Mouse (Mus musculus) lung, postnatal 25 days (tissue): Measurements from ENCODE around the gene Nlrp6.
"Not testable (repeated sequence)": the region's sequence is repeated elsewhere in the genome, so short reads cannot be mapped to it uniquely, and the experiment has no call there.

Experiments used
- DNase-seq: peaks from one replicate; pipeline ENCODE4 v3.0.0; 2022; ENCODE audit warnings: low spot score

Gene Nlrp6

DNA sequence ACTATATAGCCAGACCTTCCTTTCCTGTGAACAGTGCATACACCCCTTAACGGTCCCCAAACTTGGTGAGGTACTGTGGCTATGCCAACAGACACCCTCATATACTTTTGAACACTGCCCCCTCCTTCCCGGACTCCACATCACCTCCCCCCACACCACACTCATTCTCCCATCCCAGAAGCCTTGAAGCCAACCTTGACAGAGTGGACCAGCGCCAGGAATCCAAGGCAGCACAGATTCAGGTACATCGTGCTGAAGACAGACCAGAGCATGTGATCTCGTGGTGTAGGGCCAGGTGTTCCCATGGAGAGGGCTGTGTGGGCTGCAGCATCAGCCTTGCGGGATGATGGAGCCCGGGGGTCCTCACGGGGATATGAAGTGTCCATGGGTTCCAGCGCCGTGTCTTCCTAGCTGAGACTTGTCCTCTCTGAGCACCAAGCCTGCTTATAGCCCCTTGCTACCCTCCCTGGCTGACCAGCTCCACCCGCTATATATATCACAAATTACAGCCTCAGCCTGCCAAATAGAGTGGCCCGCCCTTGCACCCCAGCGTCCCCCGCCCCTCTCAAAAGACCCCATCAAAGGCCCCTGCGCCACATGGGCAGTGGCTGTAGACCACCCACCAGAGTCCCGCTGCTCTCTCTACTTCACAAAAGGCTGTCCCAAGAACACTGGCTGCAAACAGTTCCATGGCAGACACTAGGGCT is 29.3 kb downstream of the Nlrp6 start, which contains the start of gene Ifitm5:
TSS of gene Ifitm5 (minus strand) at position 468 of the 707 bp plus-strand sequence.
- no peak for DNase-seq

DNA sequence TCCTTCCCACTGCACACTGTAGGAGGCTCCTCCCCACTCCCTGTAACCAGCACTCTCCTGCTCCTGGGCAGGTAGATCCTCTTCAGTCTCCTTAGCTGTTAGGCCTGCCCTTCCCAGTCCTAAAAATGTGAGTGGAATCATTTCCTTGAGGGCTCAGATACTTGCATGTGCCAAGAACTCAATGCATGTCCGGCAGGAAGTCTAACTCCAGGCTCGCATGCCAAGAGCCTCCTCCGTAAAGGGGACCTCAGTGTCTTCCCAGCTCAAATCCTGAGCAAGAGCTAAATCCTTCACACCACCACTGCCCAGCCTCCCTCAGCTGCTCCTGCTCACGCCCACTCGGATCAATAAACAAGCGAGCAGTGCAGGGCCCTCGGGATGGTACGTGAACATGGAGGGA is 30.3 kb downstream of the Nlrp6 start:
- DNase-seq = peak; percentile 59

DNA sequence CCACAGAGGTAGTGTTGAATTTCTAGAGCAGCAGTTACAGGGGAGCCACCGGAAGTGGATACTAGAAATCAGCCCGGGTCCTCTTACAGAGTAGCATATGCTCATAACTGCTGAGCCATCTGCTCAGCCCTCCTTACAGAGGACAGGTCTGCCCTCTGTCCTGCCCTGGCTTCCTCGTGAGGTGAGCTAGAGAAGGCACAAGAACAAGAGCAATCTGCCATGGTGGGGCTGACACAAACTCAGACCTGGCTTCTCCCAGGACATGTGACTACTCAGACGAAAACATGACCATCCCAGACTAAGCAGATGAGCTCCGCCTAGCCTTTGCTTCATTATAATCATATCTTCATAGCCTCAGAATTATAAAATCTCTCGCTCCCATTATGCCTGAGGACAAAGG is 31.1 kb downstream of the Nlrp6 start:
- DNase-seq = no peak

DNA sequence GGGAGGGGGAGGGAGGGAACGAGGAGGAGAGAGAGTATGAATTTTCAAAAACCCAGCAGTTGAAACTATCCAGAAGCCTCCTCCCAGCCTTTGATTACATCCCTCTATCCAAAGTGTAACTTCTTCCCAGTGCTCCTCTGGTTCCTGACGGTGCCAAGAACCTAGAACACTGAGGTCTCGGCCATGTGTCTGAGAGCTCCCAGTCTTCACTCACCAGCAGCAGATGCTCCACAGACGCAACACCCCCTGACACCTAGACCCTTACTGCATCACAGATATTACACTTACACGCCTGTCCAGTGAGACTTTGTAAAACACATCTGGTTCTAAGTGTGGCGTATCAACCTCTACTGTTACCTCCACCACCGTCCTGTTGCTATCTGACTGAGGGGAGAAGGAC is 31.7 kb downstream of the Nlrp6 start:
- no peak for DNase-seq

DNA sequence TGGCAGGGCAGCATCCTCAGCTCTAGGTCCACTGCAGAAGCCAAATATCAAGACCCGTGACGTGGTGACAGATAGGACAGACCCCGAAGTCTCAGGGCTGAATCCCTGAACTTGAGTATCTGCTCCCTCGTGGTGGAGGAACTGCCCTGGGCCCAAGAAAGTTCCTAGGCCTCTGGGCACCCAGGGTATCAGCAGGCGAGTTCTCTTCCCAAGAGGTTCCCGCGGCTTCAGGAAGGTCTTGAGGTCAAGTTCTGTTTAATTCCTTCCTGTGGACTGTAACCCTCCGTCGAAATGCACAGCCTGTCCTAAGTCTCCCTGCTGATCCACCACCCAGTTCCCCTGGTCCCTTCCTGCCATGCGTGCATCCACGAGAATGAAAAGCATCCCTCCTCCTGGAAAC is 32.4 kb downstream of the Nlrp6 start:
- no peak for DNase-seq

DNA sequence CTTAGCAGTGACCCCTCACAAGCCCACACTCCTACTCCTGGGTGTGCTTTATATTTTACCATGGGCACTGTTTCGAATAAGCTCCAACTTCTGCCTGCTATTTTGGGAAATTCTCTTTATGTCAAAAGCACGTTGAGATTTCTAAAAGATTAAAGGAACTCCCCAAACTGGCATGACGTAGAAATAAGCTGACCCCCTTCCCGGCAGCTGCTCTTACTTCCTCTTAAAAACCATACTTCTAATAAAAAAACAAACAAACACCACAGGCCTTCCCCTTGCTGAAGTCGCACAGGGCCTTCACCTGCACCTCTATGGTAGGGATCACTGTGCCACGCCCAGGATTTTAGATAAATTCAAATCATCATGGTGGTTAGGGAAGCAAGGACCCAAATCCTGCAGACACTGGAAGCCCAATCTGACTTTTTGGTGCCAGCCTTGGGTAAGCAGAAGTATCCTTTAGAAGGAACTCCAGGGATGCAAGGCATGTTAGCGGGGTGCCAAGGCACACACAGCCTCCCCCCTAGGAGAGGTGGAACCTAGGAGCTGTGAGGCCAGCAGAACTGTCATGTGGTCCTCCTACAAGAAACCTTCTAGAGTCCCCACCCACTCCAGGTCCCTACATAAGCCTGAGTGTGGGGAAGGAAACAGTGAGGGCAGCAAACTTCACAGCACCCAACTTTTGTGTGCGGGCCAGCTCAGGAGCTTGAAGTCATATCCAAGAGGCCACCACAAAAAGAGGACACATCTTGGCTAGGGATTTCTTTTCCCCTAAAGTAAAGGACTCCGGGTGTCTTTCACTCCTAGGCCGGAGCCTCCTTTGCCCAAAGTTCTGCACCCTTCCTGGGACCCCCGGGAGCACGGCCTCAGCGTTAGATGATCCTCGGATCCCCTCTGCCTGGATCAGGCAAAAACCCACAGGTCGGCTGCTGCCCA is 33.4 kb downstream of the Nlrp6 start:
- DNase-seq = peak; percentile 45

DNA sequence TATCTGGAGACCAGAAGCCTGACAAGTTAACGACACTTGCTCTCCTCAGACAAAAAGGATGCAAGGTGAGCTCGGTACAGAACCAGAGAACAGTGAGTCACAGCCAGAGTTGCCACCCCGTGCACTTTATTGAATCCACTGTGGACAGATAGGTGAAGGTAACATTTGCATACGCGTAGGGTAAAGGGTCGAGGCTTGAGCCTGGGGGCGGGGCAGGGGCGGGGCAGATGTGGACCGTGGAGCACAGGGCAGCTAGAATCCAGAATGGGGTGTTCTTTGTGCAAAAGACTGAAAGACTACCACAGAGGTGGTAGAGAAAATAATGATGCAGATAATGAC is 34.0 kb downstream of the Nlrp6 start:
- no peak for DNase-seq

DNA sequence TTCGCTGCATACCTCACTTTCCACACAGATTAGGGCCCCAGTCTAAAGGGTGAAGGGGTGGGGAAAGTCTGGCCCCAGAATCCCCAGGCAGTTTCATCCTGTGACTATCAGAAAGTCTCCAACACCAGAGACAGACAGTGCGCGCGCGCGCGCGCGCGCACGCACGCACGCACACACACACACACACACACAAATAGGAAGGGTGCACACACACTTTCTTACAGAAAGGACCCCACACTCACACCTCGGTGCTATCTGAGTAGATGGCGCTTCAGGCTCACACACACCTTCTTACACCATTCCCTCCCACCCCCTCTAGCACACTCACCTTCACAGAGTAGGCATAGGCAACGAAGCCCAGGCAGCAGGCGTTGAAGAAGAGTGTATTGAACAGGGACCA is 34.6 kb downstream of the Nlrp6 start:
- DNase-seq = no peak

DNA sequence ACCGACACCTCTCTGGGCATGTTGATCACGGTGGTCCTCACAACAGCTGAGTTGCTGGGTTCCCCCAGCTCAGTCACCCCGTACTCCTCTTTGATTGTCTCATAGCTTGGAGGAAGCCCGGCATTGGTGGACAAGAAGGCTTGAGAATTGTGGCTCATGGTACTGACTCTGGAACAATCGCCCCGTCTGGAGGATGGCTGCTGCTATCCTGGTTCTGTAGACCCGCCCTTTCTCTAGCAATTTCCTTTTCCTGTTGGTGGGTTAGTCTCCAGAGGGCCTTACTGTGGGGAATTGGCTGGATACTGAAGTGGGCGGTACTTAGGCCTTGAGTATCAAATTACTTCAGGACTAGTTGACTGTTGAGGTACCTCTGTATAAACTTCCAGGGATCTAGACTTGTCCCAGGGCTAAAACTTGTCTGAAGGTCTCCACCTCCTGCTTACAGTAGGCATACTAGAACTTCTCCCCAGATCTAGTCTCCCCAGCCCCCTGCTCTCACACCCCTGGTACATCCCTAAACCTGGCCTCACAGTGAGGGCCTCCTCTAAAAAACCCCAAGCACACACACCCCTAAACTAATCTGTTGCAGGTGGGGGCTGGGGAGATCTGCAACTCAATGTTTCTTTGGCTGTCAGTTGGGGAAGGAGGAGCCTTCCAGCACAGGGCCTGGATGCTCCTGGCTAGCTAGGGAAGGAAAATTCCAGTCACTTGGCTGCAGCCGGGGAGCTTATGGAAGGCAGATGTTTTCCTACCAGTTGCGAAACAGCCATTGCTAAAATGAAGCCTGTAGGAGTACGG is 35.3 kb downstream of the Nlrp6 start, which contains the start of the genes Gm45717 and Ifitm2:
TSS of gene Gm45717 (minus strand) at position 180 of the 798 bp plus-strand sequence.
TSS of gene Ifitm2 (minus strand) at position 230 of the 798 bp plus-strand sequence.
- DNase-seq = peak; percentile 94

DNA sequence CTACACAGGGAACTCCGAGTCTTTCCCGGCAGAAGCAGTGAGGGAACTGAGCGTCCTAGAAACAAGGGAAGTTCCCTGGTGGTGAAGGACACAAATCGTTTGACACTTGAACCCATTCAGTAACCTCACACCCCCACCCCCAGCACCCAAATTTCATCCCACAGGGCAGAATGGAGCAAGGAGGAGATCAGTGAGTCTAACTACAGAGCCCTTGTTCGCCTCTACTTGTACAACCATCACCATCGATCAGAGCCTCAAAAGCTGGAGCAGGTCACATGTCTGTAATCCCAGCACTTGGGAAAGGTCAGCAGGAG is 35.8 kb downstream of the Nlrp6 start:
- no peak for DNase-seq

DNA sequence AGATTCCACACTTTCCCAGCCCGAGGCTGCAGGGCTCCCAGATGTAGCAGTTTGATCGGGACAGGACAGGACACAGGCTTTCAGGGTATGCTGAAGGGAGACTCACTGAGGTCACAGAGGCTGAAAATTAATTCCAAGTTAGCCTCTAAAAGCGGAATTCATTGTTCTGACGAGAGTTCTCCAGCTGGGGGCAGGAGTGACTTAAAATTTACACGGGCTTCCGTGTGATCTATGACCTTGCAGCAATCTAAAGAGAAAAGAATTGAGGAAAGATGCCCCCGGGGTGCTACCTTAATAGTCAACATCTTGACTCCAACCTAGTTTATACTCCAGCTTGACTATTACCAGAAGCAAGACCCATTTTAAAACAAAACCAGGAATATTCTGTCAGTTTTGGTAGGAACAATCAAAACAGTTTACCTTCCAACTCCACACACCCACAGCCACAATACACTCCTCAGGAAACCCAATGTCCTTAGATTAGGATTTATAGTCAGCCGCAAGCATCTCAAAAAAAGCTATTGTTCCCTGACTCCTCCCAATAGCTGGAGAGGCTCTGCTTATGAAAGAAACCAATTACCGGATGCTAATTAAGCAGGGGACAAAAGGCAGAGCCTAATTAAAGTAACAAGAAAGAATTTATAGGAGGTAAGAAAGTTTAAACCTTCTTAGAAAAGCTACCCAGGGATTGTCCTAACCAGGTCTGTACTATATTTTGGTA is 38.6 kb downstream of the Nlrp6 start:
- DNase-seq = peak; percentile 64

DNA sequence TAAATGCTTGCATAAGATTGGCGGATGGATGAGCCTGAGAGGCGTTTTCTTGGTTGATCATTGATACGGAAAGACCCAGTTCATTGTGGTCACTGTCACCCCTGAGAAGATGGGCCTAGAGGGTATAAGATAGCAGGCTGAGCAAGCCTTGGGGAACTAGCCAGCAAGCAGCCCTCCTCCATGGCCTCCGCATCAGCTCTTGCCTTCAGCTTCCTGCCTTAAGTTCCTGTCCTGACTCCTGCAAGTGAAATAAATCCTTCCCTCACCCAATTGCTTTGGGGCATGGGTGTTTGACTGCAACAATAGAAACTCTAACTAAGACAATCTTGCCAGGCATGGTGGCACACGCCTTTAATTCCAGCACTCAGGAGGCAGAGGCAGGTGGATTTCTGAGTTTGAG is 39.3 kb downstream of the Nlrp6 start:
- DNase-seq = no peak

DNA sequence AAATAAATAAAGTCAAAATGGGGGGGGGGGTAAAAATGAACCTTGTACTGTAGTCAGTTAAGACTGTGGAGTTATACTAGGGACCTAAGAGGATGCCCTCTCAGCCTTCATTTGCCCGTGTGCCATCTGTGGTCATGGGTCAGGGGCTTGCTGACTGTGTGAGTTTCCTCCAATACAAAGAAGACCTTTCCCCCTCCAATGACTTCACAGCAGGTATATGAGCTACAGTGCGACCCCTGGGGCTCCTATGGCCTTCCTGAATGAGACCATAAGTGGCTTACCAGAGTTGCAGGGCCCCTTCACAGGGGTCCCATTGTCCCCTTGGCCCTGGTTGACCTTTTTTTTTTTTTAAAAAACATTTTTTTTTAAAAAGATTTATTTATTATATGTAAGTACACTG is 40.7 kb downstream of the Nlrp6 start:
- DNase-seq = no peak

DNA sequence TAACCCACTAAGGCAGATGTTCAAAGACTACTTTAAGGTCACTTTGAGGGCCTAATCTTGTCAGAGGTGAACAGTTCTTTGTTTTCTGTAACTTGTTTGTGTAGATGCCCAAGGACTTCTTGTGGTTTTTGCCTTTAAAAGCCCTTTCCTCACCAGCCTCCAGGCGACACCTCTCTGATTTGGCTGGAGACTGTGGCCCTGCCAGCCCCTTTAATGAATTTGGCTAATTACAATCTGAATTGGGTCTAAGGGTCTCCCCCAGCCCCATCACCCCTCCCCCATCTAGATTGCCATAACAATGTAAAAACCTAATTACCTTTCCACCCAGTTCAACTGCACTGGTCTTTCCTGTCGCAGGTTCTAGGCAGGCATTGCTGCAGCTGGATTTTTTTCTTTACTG is 42.0 kb downstream of the Nlrp6 start:
- no peak for DNase-seq

DNA sequence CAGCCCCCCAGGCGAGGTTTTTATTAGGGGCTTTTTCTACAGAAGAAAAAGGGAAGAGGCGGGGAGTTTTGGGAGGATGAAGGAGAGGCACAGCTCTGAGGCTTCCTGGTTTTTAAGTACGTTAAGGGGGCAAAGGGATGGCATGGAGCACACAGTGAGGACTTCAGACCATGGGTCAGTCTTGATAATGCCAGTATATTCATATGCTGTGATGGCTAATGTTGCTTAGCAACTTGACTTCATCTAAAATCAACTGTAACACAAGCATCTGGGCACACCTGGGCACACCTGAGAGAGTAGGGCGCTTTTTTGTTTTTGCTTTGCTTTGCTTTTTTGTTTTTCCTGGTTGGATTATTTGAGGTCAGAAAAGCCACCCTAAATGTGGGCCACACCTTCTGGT is 46.2 kb downstream of the Nlrp6 start, which contains the start of gene Ifitm1:
TSS of gene Ifitm1 (plus strand) at position 301 of the 400 bp plus-strand sequence.
- DNase-seq = no peak

DNA sequence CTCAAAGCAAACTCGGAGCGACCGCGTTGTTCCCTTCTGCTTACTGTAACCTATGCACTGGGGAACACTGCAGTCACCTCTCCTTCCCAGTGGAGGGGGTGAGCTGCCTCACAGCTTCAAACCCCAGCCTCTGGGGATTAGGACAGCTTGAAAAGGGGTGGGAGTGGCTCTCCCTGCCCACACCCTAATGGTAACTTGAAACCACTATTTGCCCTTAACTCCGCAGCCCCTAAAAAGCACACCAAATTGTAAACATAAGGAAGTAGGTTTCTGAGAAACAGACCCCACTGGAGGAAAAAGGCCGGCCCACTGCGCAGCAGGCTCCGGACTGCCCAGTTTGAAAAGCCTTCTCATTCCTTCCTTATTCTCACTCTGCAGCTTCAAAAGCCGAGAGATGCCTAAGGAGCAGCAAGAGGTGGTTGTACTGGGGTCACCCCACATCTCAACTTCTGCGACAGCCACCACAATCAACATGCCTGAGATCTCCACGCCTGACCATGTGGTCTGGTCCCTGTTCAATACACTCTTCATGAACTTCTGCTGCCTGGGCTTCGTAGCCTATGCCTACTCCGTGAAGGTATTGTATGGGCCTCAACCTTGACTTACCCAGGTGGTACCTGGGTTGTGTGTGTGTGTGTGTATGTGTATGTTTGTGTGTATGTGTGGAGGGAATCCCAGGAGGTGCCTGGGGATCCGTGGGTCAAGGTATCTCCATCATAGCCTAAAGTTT is 47.3 kb downstream of the Nlrp6 start:
- DNase-seq = no peak

DNA sequence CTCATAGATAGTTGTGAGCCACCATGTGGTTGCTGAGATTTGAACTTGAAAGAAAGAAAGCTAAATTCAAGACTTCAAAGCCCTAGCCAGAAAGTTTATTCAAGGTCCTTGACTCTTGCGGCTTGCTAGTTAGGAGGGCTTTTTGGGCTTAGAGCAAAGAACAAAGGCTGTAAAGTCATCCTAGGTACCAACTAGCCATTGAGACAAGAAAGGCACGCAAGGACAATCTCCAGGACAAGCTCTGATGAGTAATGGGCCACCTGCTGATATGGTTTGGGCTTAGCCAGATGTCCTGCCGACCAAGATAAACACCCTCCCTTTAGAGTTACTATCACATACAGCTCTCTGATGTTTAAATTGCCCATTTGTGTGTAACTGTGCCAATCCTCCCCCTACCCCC is 48.0 kb downstream of the Nlrp6 start:
- not testable (repeated sequence) for DNase-seq

DNA sequence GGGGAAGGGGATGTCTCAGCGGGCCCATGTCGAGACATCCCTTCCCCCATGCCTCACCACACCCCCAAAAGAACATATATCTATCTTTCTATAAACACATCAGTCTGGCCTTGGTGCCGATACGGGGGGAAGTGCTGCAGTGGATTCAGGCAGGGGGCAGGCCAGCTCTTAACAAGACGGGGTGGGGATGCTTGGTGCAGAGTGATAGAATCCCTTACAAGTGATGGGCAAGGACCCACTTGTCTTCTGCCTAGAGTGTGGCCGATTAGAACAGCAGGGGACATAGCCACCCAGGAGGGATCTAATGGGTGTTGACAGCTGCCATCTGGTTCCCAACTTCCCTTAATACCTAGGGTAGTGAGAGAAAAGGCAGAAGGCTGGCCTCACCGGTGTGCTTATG is 50.2 kb downstream of the Nlrp6 start:
- DNase-seq = no peak

DNA sequence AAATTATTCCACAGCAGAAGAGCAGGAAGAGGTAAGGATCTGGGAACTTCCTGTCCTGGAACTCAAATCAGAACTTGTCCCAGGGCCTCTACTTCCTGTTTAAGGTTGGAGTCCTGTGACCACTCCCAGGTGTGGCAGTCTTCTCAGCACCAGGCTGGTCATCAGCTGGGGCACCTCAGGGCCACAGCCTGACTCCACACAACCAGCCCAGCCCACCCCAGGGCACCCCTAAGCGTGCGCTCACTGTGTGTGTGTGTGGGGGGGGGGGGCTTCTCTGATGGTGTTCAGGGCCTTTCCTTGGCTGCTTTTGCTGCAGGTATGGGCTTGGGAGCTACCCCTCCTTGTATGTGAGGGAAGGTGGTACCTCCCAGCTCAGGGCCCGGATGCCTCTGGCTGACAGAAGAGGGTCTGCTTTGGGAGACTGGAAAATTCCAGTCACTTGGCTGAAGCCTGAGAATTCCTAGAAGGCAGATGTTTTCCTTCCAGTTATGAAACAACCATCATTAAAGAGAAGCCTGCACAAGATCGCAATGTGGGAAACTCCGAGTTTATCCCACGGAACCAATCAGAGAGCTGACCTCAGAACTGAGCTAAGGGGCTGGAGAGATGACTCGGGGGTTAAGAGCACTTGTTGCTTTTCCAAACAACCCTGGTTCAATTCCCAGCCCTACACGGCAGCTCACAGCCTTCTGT is 50.9 kb downstream of the Nlrp6 start:
- peak; percentile 72 for DNase-seq

DNA sequence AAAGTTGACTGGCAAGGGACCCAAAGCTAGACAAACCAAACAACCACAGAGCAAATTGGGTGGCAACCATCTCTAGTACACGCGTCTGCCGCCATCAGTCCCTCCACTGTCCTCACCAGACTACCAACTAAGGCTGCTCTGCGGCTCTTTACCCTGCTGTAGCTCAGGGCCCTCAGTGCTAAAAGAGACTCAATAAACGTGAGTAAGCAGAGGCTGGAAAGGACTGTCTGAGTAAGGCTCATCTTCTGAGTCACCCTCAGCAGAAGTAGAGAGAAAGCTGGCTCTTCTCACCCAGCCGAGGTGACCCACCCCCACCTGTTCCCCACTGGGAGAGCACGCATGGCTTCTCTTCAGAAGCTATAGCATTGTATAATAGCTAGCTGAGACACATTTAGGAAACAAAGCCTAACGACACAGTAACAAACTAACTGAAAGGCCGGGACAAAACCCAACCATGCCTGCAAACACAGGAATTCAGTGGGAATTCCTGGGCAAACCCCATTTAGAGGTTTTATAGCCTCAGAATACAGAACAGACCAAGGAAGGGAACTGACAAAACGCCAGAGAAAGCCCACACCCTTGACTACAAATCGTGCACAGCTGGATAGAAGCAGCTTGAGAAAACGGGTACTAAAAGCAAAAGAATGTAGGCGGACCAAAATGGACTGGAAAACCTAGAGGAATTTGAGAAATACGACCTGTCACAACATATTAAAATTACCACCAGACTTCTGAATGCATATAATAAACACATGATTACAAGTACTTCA is 52.9 kb downstream of the Nlrp6 start:
- no peak for DNase-seq
